Comparison of ENCODE assay signal across 44 mouse cellular contexts in the genomic region with DNA sequence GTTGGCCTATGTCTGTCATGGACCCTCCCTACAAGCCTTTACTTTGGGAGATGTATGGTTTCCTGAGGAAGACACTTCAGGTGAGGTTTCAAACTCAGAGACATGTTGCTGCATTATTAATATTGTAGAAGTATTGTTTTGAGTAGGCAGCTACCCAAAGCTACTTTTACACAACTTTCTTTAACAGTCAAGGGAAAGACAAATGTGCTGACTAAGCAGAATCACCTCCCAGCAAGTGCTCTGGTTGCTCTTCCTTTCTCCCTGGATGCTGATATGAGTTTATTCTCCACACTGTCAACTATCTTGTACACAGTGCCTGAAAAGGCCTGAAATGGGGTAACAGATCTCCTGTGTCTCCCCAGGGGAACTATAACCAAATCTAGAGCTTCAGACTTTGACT. TPM values are rescaled to one million over a fixed set of nuclear protein-coding genes. Genes with fewer than 3 reads are reported as not detected.
"Had no signal": no experiment of that assay in that cellular context is flagged by ENCODE, and none has a peak within 500 bp of the region (broad histone marks: within the 10 kb centered on the region; RNA-seq: fewer than 3 reads in every experiment).

No protein-coding gene starts in this region.

- H3K4me1 ChIP-seq: heart, embryonic 12.5 days; heart, embryonic 13.5 days; heart, embryonic 15.5 days; hindbrain, embryonic 10.5 days; hindbrain, embryonic 12.5 days; hindbrain, embryonic 13.5 days; hindbrain, embryonic 15.5 days; intestine, embryonic 15.5 days; kidney, embryonic 15.5 days had no signal

- H3K36me3 ChIP-seq: heart, embryonic 12.5 days; heart, embryonic 13.5 days; heart, embryonic 15.5 days; hindbrain, embryonic 10.5 days; hindbrain, embryonic 12.5 days; hindbrain, embryonic 13.5 days; hindbrain, embryonic 15.5 days; intestine, embryonic 15.5 days; kidney, embryonic 15.5 days had no signal

- H3K4me2 ChIP-seq: heart, embryonic 12.5 days; heart, embryonic 13.5 days; heart, embryonic 15.5 days; hindbrain, embryonic 12.5 days; hindbrain, embryonic 13.5 days; hindbrain, embryonic 14.5 days; hindbrain, embryonic 15.5 days; intestine, embryonic 15.5 days; kidney, embryonic 15.5 days had no signal

- ATAC-seq: hindbrain, embryonic 16.5 days; hindbrain, postnatal 0 days; inflammation-experienced regulatory T-cells, adult 6 months; intestine, embryonic 15.5 days; intestine, embryonic 16.5 days had no signal

- H3K9me3 ChIP-seq: heart, embryonic 12.5 days; heart, embryonic 15.5 days; hindbrain, embryonic 12.5 days; hindbrain, embryonic 13.5 days; intestine, embryonic 15.5 days; kidney, embryonic 15.5 days had no signal

- H3K27ac ChIP-seq: heart, embryonic 13.5 days; heart, embryonic 15.5 days; hindbrain, embryonic 10.5 days; hindbrain, embryonic 12.5 days; hindbrain, embryonic 13.5 days; hindbrain, embryonic 14.5 days; hindbrain, embryonic 15.5 days; hindbrain, postnatal 0 days; intestine, embryonic 15.5 days; kidney, embryonic 15.5 days; kidney, postnatal 0 days; layer of hippocampus, adult 2 months; left cerebral cortex, adult 2 months had no signal

- DNase-seq: heart, postnatal 10 days; heart, postnatal 14 days; heart, postnatal 36 days; heart, postnatal 4 days; kidney, adult 11 months; kidney, adult 18-20 months; kidney, postnatal 14 days; layer of hippocampus, adult 9-11 months; layer of hippocampus, postnatal 36 days had no signal

- H3K4me3 ChIP-seq: heart, embryonic 12.5 days; heart, embryonic 13.5 days; heart, embryonic 15.5 days; hindbrain, embryonic 10.5 days; hindbrain, embryonic 12.5 days; hindbrain, embryonic 13.5 days; hindbrain, embryonic 15.5 days; intestine, embryonic 15.5 days; kidney, embryonic 15.5 days; layer of hippocampus, adult 2 months; left cerebral cortex, adult 2 months had no signal

- H3K9ac ChIP-seq: heart, embryonic 12.5 days; heart, embryonic 13.5 days; heart, embryonic 15.5 days; hindbrain, embryonic 12.5 days; hindbrain, embryonic 13.5 days; hindbrain, embryonic 14.5 days; hindbrain, embryonic 15.5 days; intestine, embryonic 15.5 days; kidney, embryonic 15.5 days had no signal

- H3K27me3 ChIP-seq: heart, embryonic 12.5 days; heart, embryonic 13.5 days; heart, embryonic 15.5 days; hindbrain, embryonic 12.5 days; hindbrain, embryonic 13.5 days; hindbrain, embryonic 15.5 days; intestine, embryonic 15.5 days; kidney, embryonic 15.5 days had no signal

RNA-seq across cellular contexts. Expression of gene 2210017I01Rik, which starts 7.3 kb away (rescaled TPM):
- total RNA-seq: heart, postnatal 10 days; heart, postnatal 14 days; heart, postnatal 25 days; heart, postnatal 36 days; heart, postnatal 4 days; hematopoietic stem cell, adult 5-6 weeks; hindbrain, postnatal 0 days; layer of hippocampus, adult 18-20 months; layer of hippocampus, adult 2 months; layer of hippocampus, adult 8-10 months; layer of hippocampus, postnatal 10 days; layer of hippocampus, postnatal 14 days; layer of hippocampus, postnatal 25 days; layer of hippocampus, postnatal 36 days; left cerebral cortex, adult 18-20 months; left cerebral cortex, adult 2 months; left cerebral cortex, adult 8-10 months had no signal
- polyA plus RNA-seq: heart, embryonic 12.5 days; heart, embryonic 13.5 days; heart, embryonic 14.5 days; heart, embryonic 15.5 days; heart, embryonic 16.5 days; heart, postnatal 0 days; hindbrain, embryonic 10.5 days; hindbrain, embryonic 11.5 days; hindbrain, embryonic 12.5 days; hindbrain, embryonic 13.5 days; hindbrain, embryonic 14.5 days; hindbrain, embryonic 15.5 days; hindbrain, embryonic 16.5 days; hindbrain, postnatal 0 days; inflammation-experienced regulatory T-cells, adult 6 months; intestine, embryonic 14.5 days; intestine, embryonic 15.5 days; intestine, embryonic 16.5 days; kidney, adult 2 months; kidney, embryonic 14.5 days; kidney, embryonic 15.5 days; kidney, embryonic 16.5 days; kidney, postnatal 0 days; large intestine, adult 2 months had no signal

RNA-seq across cellular contexts. Expression of gene Smcp, which starts 11.2 kb away (rescaled TPM):
- total RNA-seq: heart, postnatal 10 days; heart, postnatal 14 days; heart, postnatal 25 days; heart, postnatal 36 days; heart, postnatal 4 days; hematopoietic stem cell, adult 5-6 weeks; hindbrain, postnatal 0 days; layer of hippocampus, adult 18-20 months; layer of hippocampus, adult 2 months; layer of hippocampus, adult 8-10 months; layer of hippocampus, postnatal 10 days; layer of hippocampus, postnatal 14 days; layer of hippocampus, postnatal 25 days; layer of hippocampus, postnatal 36 days; left cerebral cortex, adult 18-20 months; left cerebral cortex, adult 2 months; left cerebral cortex, adult 8-10 months had no signal
- polyA plus RNA-seq: heart, embryonic 12.5 days; heart, embryonic 13.5 days; heart, embryonic 14.5 days; heart, embryonic 15.5 days; heart, embryonic 16.5 days; heart, postnatal 0 days; hindbrain, embryonic 10.5 days; hindbrain, embryonic 11.5 days; hindbrain, embryonic 12.5 days; hindbrain, embryonic 13.5 days; hindbrain, embryonic 14.5 days; hindbrain, embryonic 15.5 days; hindbrain, embryonic 16.5 days; hindbrain, postnatal 0 days; inflammation-experienced regulatory T-cells, adult 6 months; intestine, embryonic 14.5 days; kidney, embryonic 14.5 days; kidney, embryonic 15.5 days; kidney, embryonic 16.5 days; kidney, postnatal 0 days; large intestine, adult 2 months had no signal

RNA-seq across cellular contexts. Expression of gene Lce6a, which starts 21.5 kb away (rescaled TPM):
- total RNA-seq: heart, postnatal 10 days; heart, postnatal 14 days; heart, postnatal 25 days; heart, postnatal 36 days; heart, postnatal 4 days; hematopoietic stem cell, adult 5-6 weeks; hindbrain, postnatal 0 days; layer of hippocampus, adult 18-20 months; layer of hippocampus, adult 2 months; layer of hippocampus, adult 8-10 months; layer of hippocampus, postnatal 10 days; layer of hippocampus, postnatal 14 days; layer of hippocampus, postnatal 25 days; layer of hippocampus, postnatal 36 days; left cerebral cortex, adult 18-20 months; left cerebral cortex, adult 2 months; left cerebral cortex, adult 8-10 months had no signal
- polyA plus RNA-seq: heart, embryonic 12.5 days; heart, embryonic 13.5 days; heart, embryonic 14.5 days; heart, embryonic 15.5 days; heart, embryonic 16.5 days; heart, postnatal 0 days; hindbrain, embryonic 10.5 days; hindbrain, embryonic 11.5 days; hindbrain, embryonic 12.5 days; hindbrain, embryonic 13.5 days; hindbrain, embryonic 14.5 days; hindbrain, embryonic 15.5 days; hindbrain, embryonic 16.5 days; hindbrain, postnatal 0 days; inflammation-experienced regulatory T-cells, adult 6 months; intestine, embryonic 14.5 days; intestine, embryonic 15.5 days; intestine, embryonic 16.5 days; kidney, adult 2 months; kidney, embryonic 14.5 days; kidney, embryonic 15.5 days; kidney, embryonic 16.5 days; kidney, postnatal 0 days; large intestine, adult 2 months had no signal

RNA-seq across cellular contexts. Expression of gene Ivl, which starts 26.4 kb away (rescaled TPM):
- total RNA-seq: heart, postnatal 10 days; heart, postnatal 14 days; heart, postnatal 25 days; heart, postnatal 36 days; heart, postnatal 4 days; hematopoietic stem cell, adult 5-6 weeks; hindbrain, postnatal 0 days; layer of hippocampus, adult 18-20 months; layer of hippocampus, adult 2 months; layer of hippocampus, adult 8-10 months; layer of hippocampus, postnatal 10 days; layer of hippocampus, postnatal 14 days; layer of hippocampus, postnatal 25 days; layer of hippocampus, postnatal 36 days; left cerebral cortex, adult 18-20 months; left cerebral cortex, adult 2 months; left cerebral cortex, adult 8-10 months had no signal
- polyA plus RNA-seq: heart, embryonic 12.5 days; heart, embryonic 13.5 days; heart, embryonic 14.5 days; heart, embryonic 15.5 days; heart, postnatal 0 days; hindbrain, embryonic 10.5 days; hindbrain, embryonic 11.5 days; hindbrain, embryonic 13.5 days; hindbrain, embryonic 14.5 days; hindbrain, embryonic 15.5 days; hindbrain, embryonic 16.5 days; hindbrain, postnatal 0 days; inflammation-experienced regulatory T-cells, adult 6 months; intestine, embryonic 15.5 days; large intestine, adult 2 months had no signal

RNA-seq across cellular contexts. Expression of gene Lce1a1, which starts 48.1 kb away (rescaled TPM):
- total RNA-seq: heart, postnatal 10 days; heart, postnatal 14 days; heart, postnatal 25 days; heart, postnatal 36 days; heart, postnatal 4 days; hematopoietic stem cell, adult 5-6 weeks; hindbrain, postnatal 0 days; layer of hippocampus, adult 18-20 months; layer of hippocampus, adult 2 months; layer of hippocampus, adult 8-10 months; layer of hippocampus, postnatal 10 days; layer of hippocampus, postnatal 14 days; layer of hippocampus, postnatal 25 days; layer of hippocampus, postnatal 36 days; left cerebral cortex, adult 18-20 months; left cerebral cortex, adult 2 months; left cerebral cortex, adult 8-10 months had no signal
- polyA plus RNA-seq: heart, embryonic 12.5 days; heart, embryonic 13.5 days; heart, embryonic 14.5 days; heart, embryonic 15.5 days; heart, embryonic 16.5 days; heart, postnatal 0 days; hindbrain, embryonic 10.5 days; hindbrain, embryonic 11.5 days; hindbrain, embryonic 12.5 days; hindbrain, embryonic 13.5 days; hindbrain, embryonic 14.5 days; hindbrain, embryonic 15.5 days; hindbrain, embryonic 16.5 days; hindbrain, postnatal 0 days; inflammation-experienced regulatory T-cells, adult 6 months; intestine, embryonic 14.5 days; intestine, embryonic 15.5 days; intestine, embryonic 16.5 days; kidney, adult 2 months; kidney, embryonic 14.5 days; kidney, embryonic 15.5 days; kidney, embryonic 16.5 days; kidney, postnatal 0 days; large intestine, adult 2 months had no signal
